8 mouse cellular contexts compared by ENCODE assay signal in the genomic region with DNA sequence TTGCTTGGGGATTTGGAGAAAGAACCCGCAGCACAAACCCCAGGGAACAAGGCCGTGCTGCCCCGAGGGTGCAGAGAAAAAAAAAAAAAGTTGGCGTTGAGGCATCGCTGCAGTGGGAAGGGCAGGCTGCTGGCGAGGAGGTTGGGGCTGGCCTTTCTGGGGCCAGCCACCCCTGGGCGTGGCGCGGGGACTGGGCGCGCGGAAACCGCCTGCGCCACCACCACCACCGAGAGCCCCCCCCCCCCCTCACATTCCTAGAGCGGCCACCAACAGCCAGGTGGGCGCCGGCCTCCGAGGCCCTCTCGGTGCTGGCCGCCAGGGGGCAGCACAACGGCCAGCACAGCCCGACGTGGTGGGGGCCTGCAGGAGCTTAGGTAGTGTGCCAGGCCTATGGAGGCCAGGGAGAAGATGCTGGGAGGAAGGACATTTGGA. TPM values are rescaled to one million over a fixed set of nuclear protein-coding genes. Genes with fewer than 3 reads are reported as not detected.
DNase-seq lines count a peak whose midpoint lies in the region; ATAC-seq and TF ChIP-seq lines count a peak whose summit lies in the region.

No protein-coding gene starts in this region.

- TF ChIP-seq POLR2A in bone marrow macrophage, adult 2 months (IDR thresholded peaks at IDR 0.05; ENCODE audit: borderline replicate concordance, low read depth, low read length), result no peak

- peak; percentile 84 for TF ChIP-seq CTCF in bone marrow macrophage, adult 2 months (IDR thresholded peaks at IDR 0.05; ENCODE audit: low read depth, low read length)
- peak; percentile 89 for TF ChIP-seq CTCF in liver, embryonic 14.5 days (IDR thresholded peaks at IDR 0.05; ENCODE audit: low read depth)

- peak overlapping the region; percentile 25 for H3K4me3 ChIP-seq in bone marrow macrophage, adult 2 months (ENCODE audit: insufficient read depth, low read length)
- H3K4me3 ChIP-seq in embryonic facial prominence, embryonic 14.5 days (ENCODE audit: low read depth, low read length), result peak overlapping the region; percentile 38
- H3K4me3 ChIP-seq in heart, embryonic 13.5 days, result peak overlapping the region; percentile 46
- H3K4me3 ChIP-seq in kidney, embryonic 15.5 days (replicated peaks), result peak overlapping the region; percentile 44
- peak overlapping the region; percentile 15 to 39 for H3K4me3 ChIP-seq in liver, embryonic 14.5 days (ENCODE audit: insufficient read depth in 1 of 2, low read depth in 2 of 2, low read length in 2 of 2)
- H3K4me3 ChIP-seq in stomach, embryonic 16.5 days (replicated peaks; ENCODE audit: low read length), result peak overlapping the region; percentile 38

- peaks cover 20% of the 10 kb centered on the region for H3K4me1 ChIP-seq in bone marrow macrophage, adult 2 months (ENCODE audit: control insufficient read depth, insufficient read depth, low read length)
- H3K4me1 ChIP-seq in embryonic facial prominence, embryonic 14.5 days (ENCODE audit: control insufficient read depth, insufficient read depth, low read length), result no peaks in the 10 kb centered on the region
- peaks cover 9% of the 10 kb centered on the region; the same call in 1 of the 2 replicates for H3K4me1 ChIP-seq in heart, embryonic 13.5 days
- peaks cover 11% of the 10 kb centered on the region for H3K4me1 ChIP-seq in kidney, embryonic 15.5 days
- peaks cover 0 to 5% of the 10 kb centered on the region in 2 experiments; a peak in 1 of 4 replicates for H3K4me1 ChIP-seq in liver, embryonic 14.5 days (replicated peaks; ENCODE audit: control insufficient read depth in 2 of 2, insufficient read depth in 2 of 2, low read length in 1 of 2)
- 0 out of 2 replicates have a peak, but pooled peaks cover 4% of the 10 kb centered on the region for H3K4me1 ChIP-seq in stomach, embryonic 16.5 days (ENCODE audit: control insufficient read depth, insufficient read depth, low read length)

- peaks cover 14% of the 10 kb centered on the region; the same call in 1 of the 2 replicates for H3K36me3 ChIP-seq in embryonic facial prominence, embryonic 14.5 days (ENCODE audit: control insufficient read depth, insufficient read depth, low read length)
- H3K36me3 ChIP-seq in heart, embryonic 13.5 days, result peaks cover 9% of the 10 kb centered on the region
- H3K36me3 ChIP-seq in kidney, embryonic 15.5 days, result peaks cover 9% of the 10 kb centered on the region
- no peaks in the 10 kb centered on the region for H3K36me3 ChIP-seq in liver, embryonic 14.5 days (replicated peaks; ENCODE audit: control insufficient read depth, insufficient read depth, low read depth)
- H3K36me3 ChIP-seq in stomach, embryonic 16.5 days (ENCODE audit: control insufficient read depth, insufficient read depth, low read length), result no peaks in the 10 kb centered on the region

- H3K27ac ChIP-seq in bone marrow macrophage, adult 2 months (ENCODE audit: insufficient read depth, low read depth, low read length), result no peak overlapping the region
- peak overlapping the region; percentile 39; the same call in 1 of the 2 replicates for H3K27ac ChIP-seq in embryonic facial prominence, embryonic 14.5 days (replicated peaks; ENCODE audit: low read depth, low read length)
- H3K27ac ChIP-seq in heart, embryonic 13.5 days (replicated peaks), result no peak overlapping the region
- H3K27ac ChIP-seq in kidney, embryonic 15.5 days, result no peak overlapping the region
- no peak overlapping the region for H3K27ac ChIP-seq in liver, embryonic 14.5 days
- H3K27ac ChIP-seq in stomach, embryonic 16.5 days (ENCODE audit: low read length), result peak overlapping the region; percentile 58

- peak; percentile 93 for ATAC-seq in embryonic facial prominence, embryonic 14.5 days (ENCODE audit: low read depth)
- no peak for ATAC-seq in heart, embryonic 13.5 days (ENCODE audit: extremely low read depth, insufficient number of reproducible peaks, low FRiP score, low TSS enrichment)
- peak; percentile 98 for ATAC-seq in kidney, embryonic 15.5 days (replicated peaks; ENCODE audit: low FRiP score)
- ATAC-seq in liver, embryonic 14.5 days (ENCODE audit: insufficient read depth), result peak; percentile 84
- ATAC-seq in stomach, embryonic 16.5 days (ENCODE audit: insufficient read depth, low FRiP score), result peak; percentile 92

- peak overlapping the region; percentile 57 for H3K4me2 ChIP-seq in embryonic facial prominence, embryonic 14.5 days (ENCODE audit: low read depth, low read length)
- peak overlapping the region; percentile 66 for H3K4me2 ChIP-seq in heart, embryonic 13.5 days
- peak overlapping the region; percentile 67 for H3K4me2 ChIP-seq in kidney, embryonic 15.5 days
- peak overlapping the region; percentile 57 for H3K4me2 ChIP-seq in liver, embryonic 14.5 days (ENCODE audit: low read depth)
- peak overlapping the region; percentile 54 for H3K4me2 ChIP-seq in stomach, embryonic 16.5 days (ENCODE audit: low read depth, low read length)

- peak; percentile 64 for DNase-seq in CD8-positive naive resting alpha-beta T cell, adult 2 months (ENCODE audit: low read depth in 2 of 2, low spot score in 2 of 2)
- peak; percentile 80 for DNase-seq in embryonic facial prominence, embryonic 14.5 days (ENCODE audit: low spot score)
- peak; percentile 35 to 53 (median 43) for DNase-seq in liver, embryonic 14.5 days (ENCODE audit: low read depth in 3 of 3, low spot score in 3 of 3)
- DNase-seq in neural tube, embryonic 10.5 days (ENCODE audit: extremely low spot score, low spot score), result peak; percentile 82

- WGBS in embryonic facial prominence, embryonic 14.5 days, result 1% methylated on average over 22 of the region's 24 CpGs
- 1% methylated on average over 24 of the region's 24 CpGs for WGBS in heart, embryonic 13.5 days
- 0% methylated on average over 18 of the region's 24 CpGs for WGBS in kidney, embryonic 15.5 days
- under 1% methylated on average over 23 of the region's 24 CpGs for WGBS in liver, embryonic 14.5 days (ENCODE audit: insufficient replicate concordance)
- under 1% methylated on average over 23 of the region's 24 CpGs for WGBS in stomach, embryonic 16.5 days

- H3K9ac ChIP-seq in embryonic facial prominence, embryonic 14.5 days (ENCODE audit: low read depth, low read length), result peak overlapping the region; percentile 63
- peak overlapping the region; percentile 51; the same call in 1 of the 2 replicates for H3K9ac ChIP-seq in heart, embryonic 13.5 days
- H3K9ac ChIP-seq in kidney, embryonic 15.5 days, result peak overlapping the region; percentile 33; the same call in 1 of the 2 replicates
- H3K9ac ChIP-seq in liver, embryonic 14.5 days (replicated peaks), result no peak overlapping the region
- peak overlapping the region; percentile 57 for H3K9ac ChIP-seq in stomach, embryonic 16.5 days (ENCODE audit: low read length)

- H3K9me3 ChIP-seq in embryonic facial prominence, embryonic 14.5 days (ENCODE audit: control insufficient read depth, low read length), result no peaks in the 10 kb centered on the region
- peaks cover 8% of the 10 kb centered on the region; the same call in 1 of the 2 replicates for H3K9me3 ChIP-seq in heart, embryonic 13.5 days
- no peaks in the 10 kb centered on the region for H3K9me3 ChIP-seq in kidney, embryonic 15.5 days (replicated peaks)
- no peaks in the 10 kb centered on the region for H3K9me3 ChIP-seq in liver, embryonic 14.5 days (ENCODE audit: control insufficient read depth, low read length)
- H3K9me3 ChIP-seq in stomach, embryonic 16.5 days (replicated peaks; ENCODE audit: control insufficient read depth, low read length), result 0 out of 2 replicates have a peak, but pooled peaks cover 3% of the 10 kb centered on the region

- no peak for TF ChIP-seq EP300 in liver, embryonic 14.5 days (IDR thresholded peaks at IDR 0.05; ENCODE audit: low read depth)

- no peaks in the 10 kb centered on the region for H3K27me3 ChIP-seq in embryonic facial prominence, embryonic 14.5 days (replicated peaks; ENCODE audit: control insufficient read depth, insufficient read depth, low read length)
- peaks cover 100% of the 10 kb centered on the region for H3K27me3 ChIP-seq in heart, embryonic 13.5 days (replicated peaks)
- no peaks in the 10 kb centered on the region for H3K27me3 ChIP-seq in kidney, embryonic 15.5 days
- H3K27me3 ChIP-seq in liver, embryonic 14.5 days (ENCODE audit: control insufficient read depth, insufficient read depth, low read length), result no peaks in the 10 kb centered on the region
- no peaks in the 10 kb centered on the region for H3K27me3 ChIP-seq in stomach, embryonic 16.5 days (ENCODE audit: control insufficient read depth, insufficient read depth, low read length)

RNA-seq across cellular contexts. Expression of gene Zfp777, which starts 32.6 kb away (rescaled TPM):
- polyA plus RNA-seq in bone marrow macrophage, adult 2 months (2012; ENCODE audit: insufficient read depth, insufficient read length, missing spikeins), result 8.6 and 9.3 TPM in 2 replicates
- 7.5 and 9.1 TPM in 2 replicates for polyA plus RNA-seq in embryonic facial prominence, embryonic 14.5 days (2014; fragmentation: Nextera tagmentation; extraction: Ambion mirVana)
- 2.6 and 2.8 TPM in 2 replicates for polyA plus RNA-seq in heart, embryonic 13.5 days (2015; fragmentation: Nextera tagmentation; extraction: Ambion mirVana)
- polyA plus RNA-seq in kidney, embryonic 15.5 days (2015; fragmentation: Nextera tagmentation; extraction: Ambion mirVana), result 8.9 and 9.8 TPM in 2 replicates
- polyA plus RNA-seq in liver, embryonic 14.5 days (2012; rRNA removed), result 3.3 and 3.6 TPM in 2 replicates
- 1.5 and 1.6 TPM in 2 replicates for polyA plus RNA-seq in liver, embryonic 14.5 days (2014; fragmentation: Nextera tagmentation; extraction: Ambion mirVana)
- 4.4 and 4.5 TPM in 2 replicates for polyA plus RNA-seq in stomach, embryonic 16.5 days (2015; fragmentation: Nextera tagmentation; extraction: Ambion mirVana)

Comparison
In these comparisons a context has a peak if more than half of its experiments do, and no peak if none do; other contexts are left out.
1. H3K27ac ChIP-seq: peak in embryonic facial prominence, embryonic 14.5 days (single experiment) and stomach, embryonic 16.5 days (single experiment); none in bone marrow macrophage, adult 2 months (single experiment), heart, embryonic 13.5 days (single experiment), kidney, embryonic 15.5 days (single experiment) and liver, embryonic 14.5 days (single experiment).
2. Peak in every context shown above with its lines, with median percentiles within 50 percentile points of each other: DNase-seq, H3K4me3 ChIP-seq and H3K4me2 ChIP-seq.